Mouse (Mus musculus): ENCODE data around the gene Snx10. TPM values are rescaled to one million over a fixed set of nuclear protein-coding genes. Genes with fewer than 3 reads are reported as not detected.

The Snx10 gene
- polyA plus RNA-seq, 1 experiment, result 1.7 TPM

DNA sequence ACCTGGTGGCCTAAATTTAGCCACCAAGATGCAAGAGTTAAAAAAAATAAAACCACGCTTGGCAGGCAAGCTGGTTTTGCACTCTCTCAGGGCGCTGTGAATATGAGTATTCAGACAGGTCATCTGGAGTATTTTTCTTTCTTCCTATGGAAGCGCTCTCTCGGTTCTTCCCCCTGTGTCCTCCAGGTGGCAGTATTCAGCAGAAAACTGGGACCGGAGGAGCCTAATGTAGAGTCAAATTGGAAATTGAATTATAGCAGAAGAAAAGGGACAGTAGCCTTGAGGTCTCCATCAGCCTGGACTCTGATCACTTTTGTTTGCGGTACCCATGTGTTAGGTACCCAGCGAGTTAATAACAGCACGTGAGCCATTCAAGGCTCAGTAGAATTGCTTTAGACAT is 62.3 kb downstream of the Snx10 start:
- Histone ChIP-seq H3K36me3 (ENCODE audit: control insufficient read depth, insufficient read depth, low read length) (no peaks in the 10 kb centered on the region), H3K27me3 (ENCODE audit: control insufficient read depth, insufficient read depth, low read length) (no peaks in the 10 kb centered on the region), H3K4me3 (ENCODE audit: control insufficient read depth, low read depth, low read length) (no peak overlapping the region), H3K27ac (ENCODE audit: control insufficient read depth, insufficient read depth, low read depth, low read length) (no peak overlapping the region), H3K4me1 (ENCODE audit: control insufficient read depth, insufficient read depth, low read length) (no peaks in the 10 kb centered on the region)
- TF ChIP-seq CTCF (IDR thresholded peaks at IDR 0.05; ENCODE audit: control insufficient read depth, insufficient read depth, insufficient replicate concordance, low read depth, low read length) (peak; percentile 24; the same call in 1 of the 2 replicates), POLR2A (IDR thresholded peaks at IDR 0.05; ENCODE audit: control insufficient read depth, low read depth, low read length) (no peak)

DNA sequence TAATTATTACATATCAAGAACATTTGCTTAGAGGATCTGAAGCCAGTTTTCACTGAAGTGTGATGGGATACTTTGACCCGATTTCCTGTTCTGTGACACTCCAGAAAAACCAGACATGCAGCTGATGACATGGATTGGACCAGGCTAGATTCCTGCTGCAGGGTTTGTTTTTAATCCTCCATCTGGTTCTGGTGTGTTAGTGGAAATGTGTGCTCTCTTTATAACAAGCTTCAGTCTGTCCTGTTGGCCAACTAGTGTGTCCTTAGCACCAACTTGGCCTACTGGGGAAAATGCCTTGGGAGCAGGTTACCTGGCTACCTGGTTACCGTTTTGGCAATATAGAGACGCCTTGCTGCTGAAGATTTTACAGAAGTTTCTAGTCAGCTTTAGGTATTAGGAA is 63.6 kb downstream of the Snx10 start:
- Histone ChIP-seq H3K4me1 (ENCODE audit: control insufficient read depth, insufficient read depth, low read length) (peaks cover 2% of the 10 kb centered on the region; the same call in 1 of the 2 replicates), H3K27me3 (ENCODE audit: control insufficient read depth, insufficient read depth, low read length) (no peaks in the 10 kb centered on the region), H3K27ac (ENCODE audit: control insufficient read depth, insufficient read depth, low read depth, low read length) (no peak overlapping the region), H3K36me3 (ENCODE audit: control insufficient read depth, insufficient read depth, low read length) (no peaks in the 10 kb centered on the region), H3K4me3 (ENCODE audit: control insufficient read depth, low read depth, low read length) (no peak overlapping the region)
- no peak for TF ChIP-seq CTCF (IDR thresholded peaks at IDR 0.05; ENCODE audit: control insufficient read depth, insufficient read depth, insufficient replicate concordance, low read depth, low read length)
- TF ChIP-seq POLR2A (IDR thresholded peaks at IDR 0.05; ENCODE audit: control insufficient read depth, low read depth, low read length), result no peak

DNA sequence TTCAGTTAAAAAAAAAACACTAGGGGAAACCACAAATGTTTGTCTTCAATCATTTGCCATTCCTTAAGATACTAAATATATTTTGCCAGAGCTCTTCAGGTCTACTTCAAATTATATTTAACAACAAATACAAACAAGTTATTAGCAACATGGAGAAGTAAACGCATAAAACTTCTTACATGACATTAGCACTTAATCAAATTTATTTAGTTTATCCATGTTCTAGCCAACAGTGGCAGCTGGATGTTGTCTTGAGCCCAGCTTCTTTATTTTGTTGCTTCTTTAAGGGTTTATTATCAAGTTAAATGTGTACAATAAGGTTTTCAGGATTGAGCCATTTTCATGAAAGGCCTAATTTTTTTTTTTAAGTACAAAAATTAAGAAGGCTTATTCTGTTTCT is 67.6 kb downstream of the Snx10 start:
- no peak overlapping the region for H3K4me3 ChIP-seq (ENCODE audit: control insufficient read depth, low read depth, low read length)
- TF ChIP-seq CTCF (IDR thresholded peaks at IDR 0.05; ENCODE audit: control insufficient read depth, insufficient read depth, insufficient replicate concordance, low read depth, low read length), result no peak
- no peak for TF ChIP-seq POLR2A (IDR thresholded peaks at IDR 0.05; ENCODE audit: control insufficient read depth, low read depth, low read length)

DNA sequence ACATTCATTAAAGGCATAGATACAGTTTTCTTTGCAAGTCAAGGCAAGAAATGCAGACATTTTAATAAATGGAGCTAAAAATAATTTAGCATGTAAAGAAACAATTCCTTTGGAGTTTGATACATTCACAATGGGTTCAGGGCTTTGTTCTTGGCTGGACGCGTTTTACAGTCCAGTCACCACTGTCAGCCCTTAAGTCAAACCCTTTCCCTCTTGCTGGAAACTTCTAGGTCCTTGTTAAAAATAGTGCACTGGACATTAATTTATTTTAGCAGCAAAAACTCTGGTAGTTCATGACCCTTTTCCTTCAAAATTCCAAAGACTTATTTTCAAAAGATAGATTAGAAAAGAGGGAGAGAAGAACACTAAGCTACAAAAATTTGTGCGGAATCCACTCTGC is 68.1 kb downstream of the Snx10 start:
- peaks cover 9% of the 10 kb centered on the region; the same call in 1 of the 2 replicates for H3K4me1 ChIP-seq (ENCODE audit: control insufficient read depth, insufficient read depth, low read length)
- peak overlapping the region; percentile 81 for H3K4me3 ChIP-seq (ENCODE audit: control insufficient read depth, low read depth, low read length)
- no peak overlapping the region for H3K27ac ChIP-seq (ENCODE audit: control insufficient read depth, insufficient read depth, low read depth, low read length)
- no peaks in the 10 kb centered on the region for H3K27me3 ChIP-seq (ENCODE audit: control insufficient read depth, insufficient read depth, low read length)
- no peaks in the 10 kb centered on the region for H3K36me3 ChIP-seq (ENCODE audit: control insufficient read depth, insufficient read depth, low read length)
- TF ChIP-seq POLR2A (IDR thresholded peaks at IDR 0.05; ENCODE audit: control insufficient read depth, low read depth, low read length) (no peak), CTCF (IDR thresholded peaks at IDR 0.05; ENCODE audit: control insufficient read depth, insufficient read depth, insufficient replicate concordance, low read depth, low read length) (no peak)

More for the DNA sequence above, 67.6 kb downstream of the Snx10 start:
- Histone ChIP-seq H3K27me3 (ENCODE audit: control insufficient read depth, insufficient read depth, low read length) (no peaks in the 10 kb centered on the region), H3K27ac (ENCODE audit: control insufficient read depth, insufficient read depth, low read depth, low read length) (no peak overlapping the region), H3K4me1 (ENCODE audit: control insufficient read depth, insufficient read depth, low read length) (peaks cover 9% of the 10 kb centered on the region; the same call in 1 of the 2 replicates), H3K36me3 (ENCODE audit: control insufficient read depth, insufficient read depth, low read length) (no peaks in the 10 kb centered on the region)

DNA sequence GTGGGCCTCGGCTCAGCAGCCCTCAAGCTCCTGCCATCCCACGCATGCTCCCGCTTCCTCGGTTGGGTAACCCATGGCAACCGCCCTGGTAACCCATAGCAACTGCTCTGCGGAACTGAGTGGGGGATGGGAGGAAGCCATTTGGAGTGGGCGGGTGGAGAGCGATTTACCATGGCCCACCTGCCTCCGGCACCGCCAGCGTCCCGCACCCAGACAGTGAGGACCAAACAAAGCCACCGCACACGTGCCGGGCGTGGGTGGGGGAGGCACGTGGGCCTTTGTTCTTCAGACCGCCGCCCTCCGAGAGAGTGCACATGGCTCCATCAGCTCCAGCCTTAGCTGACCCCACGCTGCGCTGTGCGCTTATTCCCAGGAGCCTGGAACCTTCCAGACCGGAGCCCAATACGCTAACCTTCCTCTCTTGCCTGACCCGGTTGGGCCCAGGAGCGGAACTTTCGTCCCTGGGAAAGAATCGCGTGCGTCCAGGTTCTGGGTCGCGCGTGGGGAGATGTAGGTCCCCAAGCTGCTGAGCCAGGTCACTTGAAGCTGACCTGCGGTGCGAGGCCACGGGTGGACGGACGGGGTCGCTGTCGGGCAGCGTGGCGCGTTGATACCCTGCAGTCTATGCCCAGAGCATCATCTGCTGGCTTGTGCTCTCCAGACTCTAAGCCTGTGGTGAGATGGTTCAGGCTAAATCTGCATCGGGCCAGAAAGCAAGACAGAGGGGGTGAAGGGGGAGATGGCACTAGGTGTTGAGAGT is 68.8 kb downstream of the Snx10 start:
- H3K27me3 ChIP-seq (ENCODE audit: control insufficient read depth, insufficient read depth, low read length), result no peaks in the 10 kb centered on the region
- no peaks in the 10 kb centered on the region for H3K36me3 ChIP-seq (ENCODE audit: control insufficient read depth, insufficient read depth, low read length)
- peaks cover 9% of the 10 kb centered on the region; the same call in 1 of the 2 replicates for H3K4me1 ChIP-seq (ENCODE audit: control insufficient read depth, insufficient read depth, low read length)
- H3K27ac ChIP-seq (ENCODE audit: control insufficient read depth, insufficient read depth, low read depth, low read length), result no peak overlapping the region
- H3K4me3 ChIP-seq (ENCODE audit: control insufficient read depth, low read depth, low read length), result peak overlapping the region; percentile 81
- no peak; the same call in 1 of the 2 replicates for TF ChIP-seq POLR2A (IDR thresholded peaks at IDR 0.05; ENCODE audit: control insufficient read depth, low read depth, low read length)
- TF ChIP-seq CTCF (IDR thresholded peaks at IDR 0.05; ENCODE audit: control insufficient read depth, insufficient read depth, insufficient replicate concordance, low read depth, low read length), result peak; percentile 91; the same call in 1 of the 2 replicates

DNA sequence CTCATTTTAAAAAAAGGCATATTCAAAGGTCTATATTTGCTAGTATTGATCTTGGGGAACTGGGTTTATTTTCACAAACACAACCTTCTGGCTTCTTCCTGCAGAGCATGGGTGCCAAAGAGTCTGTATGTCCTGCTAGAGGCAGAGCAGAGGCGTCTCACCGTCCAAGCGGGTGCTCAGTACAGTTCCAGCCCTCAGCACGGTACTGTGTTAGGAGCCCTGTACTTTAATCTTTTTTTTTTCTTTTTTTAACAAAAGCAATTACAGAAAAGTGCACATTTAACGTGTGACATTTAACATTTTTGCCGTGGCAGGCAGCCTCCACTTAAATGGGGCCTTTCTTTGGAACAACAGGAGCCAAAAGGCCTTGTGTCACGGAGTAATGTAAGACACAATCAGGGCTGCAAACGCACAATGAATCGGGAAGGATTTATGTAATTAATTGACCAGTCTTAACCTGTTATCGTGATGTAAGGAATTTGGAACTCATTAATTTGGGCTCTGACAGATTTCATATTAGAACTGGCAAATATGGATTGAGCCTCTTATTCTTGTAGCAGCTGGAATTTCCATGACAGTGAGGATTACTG is 69.8 kb downstream of the Snx10 start:
- peak overlapping the region; percentile 13; the same call in 1 of the 2 replicates for H3K4me3 ChIP-seq (ENCODE audit: control insufficient read depth, low read depth, low read length)
- TF ChIP-seq POLR2A (IDR thresholded peaks at IDR 0.05; ENCODE audit: control insufficient read depth, low read depth, low read length), result no peak
- TF ChIP-seq CTCF (IDR thresholded peaks at IDR 0.05; ENCODE audit: control insufficient read depth, insufficient read depth, insufficient replicate concordance, low read depth, low read length), result no peak
- no peaks in the 10 kb centered on the region for H3K27me3 ChIP-seq (ENCODE audit: control insufficient read depth, insufficient read depth, low read length)
- H3K36me3 ChIP-seq (ENCODE audit: control insufficient read depth, insufficient read depth, low read length), result no peaks in the 10 kb centered on the region
- H3K27ac ChIP-seq (ENCODE audit: control insufficient read depth, insufficient read depth, low read depth, low read length), result no peak overlapping the region
- H3K4me1 ChIP-seq (ENCODE audit: control insufficient read depth, insufficient read depth, low read length), result peaks cover 9% of the 10 kb centered on the region; the same call in 1 of the 2 replicates

DNA sequence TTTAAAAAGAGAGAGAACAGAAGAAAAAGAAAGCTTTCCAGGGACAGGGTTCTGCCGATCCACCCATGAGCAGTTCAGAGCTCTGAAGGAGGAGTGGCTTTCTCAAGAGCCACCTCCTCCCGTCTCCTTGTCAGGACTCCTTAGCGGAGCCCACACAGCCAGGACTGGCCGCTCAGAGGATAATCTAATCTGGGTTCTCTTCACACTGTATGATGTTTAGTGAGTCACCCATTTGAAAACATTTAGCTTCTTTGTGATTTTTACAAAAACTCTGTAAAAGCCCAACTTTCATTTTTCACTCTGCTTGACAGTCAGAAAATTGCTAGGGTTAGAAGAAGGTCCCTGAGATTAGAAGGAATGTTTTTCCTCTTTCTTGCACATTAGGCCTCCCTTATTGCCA is 70.8 kb downstream of the Snx10 start:
- no peaks in the 10 kb centered on the region for H3K27me3 ChIP-seq (ENCODE audit: control insufficient read depth, insufficient read depth, low read length)
- peaks cover 9% of the 10 kb centered on the region; the same call in 1 of the 2 replicates for H3K4me1 ChIP-seq (ENCODE audit: control insufficient read depth, insufficient read depth, low read length)
- no peaks in the 10 kb centered on the region for H3K36me3 ChIP-seq (ENCODE audit: control insufficient read depth, insufficient read depth, low read length)
- no peak overlapping the region for H3K27ac ChIP-seq (ENCODE audit: control insufficient read depth, insufficient read depth, low read depth, low read length)
- TF ChIP-seq CTCF (IDR thresholded peaks at IDR 0.05; ENCODE audit: control insufficient read depth, insufficient read depth, insufficient replicate concordance, low read depth, low read length) (no peak), POLR2A (IDR thresholded peaks at IDR 0.05; ENCODE audit: control insufficient read depth, low read depth, low read length) (no peak)
- H3K4me3 ChIP-seq (ENCODE audit: control insufficient read depth, low read depth, low read length), result no peak overlapping the region
